Mouse (Mus musculus) yolk sac, embryonic 10.5 days (tissue): ENCODE data around the gene Chst1.

Source experiments
- DNase-seq: peaks from one replicate; pipeline ENCODE4 v3.0.0-alpha.2; 2017; ENCODE audit warnings: low spot score

Gene Chst1

DNA sequence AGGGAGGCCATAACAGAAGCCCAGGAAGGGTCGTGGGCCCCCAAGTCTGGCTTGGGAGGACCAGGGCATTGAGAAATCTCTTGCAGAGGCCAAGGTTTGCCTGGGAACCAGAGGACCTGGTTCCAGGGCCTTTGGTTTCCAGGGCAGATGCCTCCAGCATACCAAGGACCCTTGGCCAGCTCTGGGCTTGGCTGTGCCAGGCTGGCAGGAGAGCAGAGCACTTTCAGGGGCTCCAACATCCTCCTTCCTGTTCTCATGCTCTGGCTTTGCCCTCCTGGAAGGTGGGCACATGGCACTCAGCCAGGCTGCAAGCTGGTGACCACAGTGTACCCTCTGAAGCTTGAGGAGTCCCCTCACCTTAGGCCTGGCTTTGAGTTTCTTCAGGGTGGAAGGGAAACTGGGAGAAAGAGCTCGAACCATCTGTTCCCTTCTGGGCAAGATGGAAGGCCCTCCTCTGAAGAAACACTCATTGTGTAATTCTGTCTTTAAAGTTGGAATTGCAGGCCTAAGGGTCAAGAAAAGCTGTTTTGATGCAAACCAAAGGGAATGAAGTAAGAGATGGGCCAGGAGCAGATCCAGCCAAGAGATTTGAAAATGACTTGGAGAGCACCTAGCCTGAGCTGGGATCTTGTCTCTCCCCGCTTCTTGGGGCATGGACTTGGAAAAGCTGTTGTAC lies 10.3 kb downstream of the Chst1 start:
- DNase-seq = no peak

DNA sequence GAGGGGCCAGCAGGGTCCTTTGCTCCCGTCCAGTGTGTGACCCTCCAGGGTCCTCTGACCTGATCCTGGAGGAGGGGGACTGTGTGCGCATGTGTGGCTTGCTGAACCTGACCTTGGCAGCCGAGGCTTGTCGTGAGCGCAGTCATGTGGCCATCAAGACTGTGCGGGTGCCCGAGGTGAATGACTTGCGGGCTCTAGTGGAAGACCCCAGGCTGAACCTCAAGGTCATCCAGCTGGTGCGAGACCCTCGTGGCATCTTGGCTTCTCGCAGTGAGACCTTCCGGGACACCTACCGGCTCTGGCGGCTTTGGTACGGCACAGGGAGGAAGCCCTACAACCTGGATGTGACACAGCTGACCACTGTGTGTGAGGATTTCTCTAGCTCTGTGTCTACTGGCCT lies 14.1 kb downstream of the Chst1 start:
- no peak for DNase-seq

GRCm38 (mm10) chr2:92614106-92614505 lies 14.6 kb downstream of the Chst1 start:
- no peak for DNase-seq

DNA sequence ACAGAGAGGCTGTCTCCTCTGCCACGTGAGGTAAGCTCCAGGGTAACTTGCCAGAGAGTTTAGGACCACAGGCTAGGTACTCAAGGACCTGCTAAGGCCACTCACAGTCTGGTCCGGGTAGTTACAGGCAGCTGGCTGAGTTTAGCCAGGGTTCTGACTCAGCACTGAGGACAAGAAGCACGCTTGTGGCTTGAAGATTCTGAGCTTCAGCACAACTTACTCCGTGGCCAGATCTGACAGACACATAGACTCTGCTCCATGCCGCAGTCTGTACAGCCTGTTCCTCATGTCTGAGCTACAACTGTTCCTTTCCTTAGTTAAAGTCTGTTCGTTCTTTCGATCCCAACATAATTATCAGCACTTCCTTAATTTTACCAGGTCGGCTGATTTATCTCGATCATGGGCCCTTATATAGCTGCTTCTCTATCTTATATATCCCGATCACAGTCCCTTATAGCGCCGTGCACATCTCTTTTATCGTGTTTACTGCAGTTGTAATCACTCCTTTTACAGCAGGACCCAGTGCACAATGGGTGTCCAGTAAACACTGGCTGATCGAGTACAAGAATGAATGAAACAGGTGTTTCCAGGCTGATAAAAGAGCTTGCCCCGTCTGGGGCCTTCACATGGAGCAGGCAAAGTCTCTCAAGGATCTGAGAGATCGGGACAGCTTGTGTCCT lies 17.7 kb downstream of the Chst1 start:
- no peak for DNase-seq

DNA sequence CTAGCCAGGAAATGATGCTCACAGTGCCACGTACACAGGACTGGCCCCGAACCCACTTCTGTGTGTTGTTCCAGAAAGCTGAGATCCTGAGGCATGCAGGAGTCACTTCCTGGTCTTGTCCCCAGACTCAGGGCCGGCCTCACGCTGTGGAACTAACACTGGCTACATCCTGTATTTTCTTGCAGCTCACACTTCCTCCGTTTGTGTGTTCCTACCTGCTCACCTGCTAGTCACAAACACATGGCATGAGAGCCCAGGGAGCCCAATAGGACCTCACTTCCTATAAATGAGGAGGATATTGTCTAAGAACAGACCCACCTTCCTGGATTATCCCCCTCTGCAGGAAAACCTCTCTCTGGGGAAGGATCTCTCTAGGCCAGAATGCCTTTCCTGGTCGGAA lies 18.5 kb downstream of the Chst1 start:
- DNase-seq = no peak

DNA sequence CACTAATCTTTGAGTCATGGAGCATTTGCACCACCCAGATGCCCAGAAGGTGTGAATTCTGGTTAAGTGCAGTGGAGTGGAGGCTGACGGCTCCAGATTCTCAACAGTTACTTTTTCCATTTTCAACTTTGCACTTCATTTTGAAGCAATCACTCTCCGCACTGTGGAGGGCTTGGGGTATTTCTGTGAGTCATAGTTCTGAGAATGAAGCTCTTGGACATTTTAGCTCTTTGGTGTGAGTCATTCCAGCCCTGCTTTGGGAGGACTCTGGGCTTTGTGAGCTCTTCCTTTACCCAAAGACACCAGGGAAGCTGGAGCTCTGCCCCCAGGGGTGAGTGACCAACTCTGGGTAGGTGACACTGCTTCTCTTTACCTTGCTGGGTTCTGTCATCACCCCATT lies 28.1 kb downstream of the Chst1 start:
- DNase-seq = no peak

GRCm38 (mm10) chr2:92630799-92631198 lies 31.3 kb downstream of the Chst1 start:
- no peak for DNase-seq

DNA sequence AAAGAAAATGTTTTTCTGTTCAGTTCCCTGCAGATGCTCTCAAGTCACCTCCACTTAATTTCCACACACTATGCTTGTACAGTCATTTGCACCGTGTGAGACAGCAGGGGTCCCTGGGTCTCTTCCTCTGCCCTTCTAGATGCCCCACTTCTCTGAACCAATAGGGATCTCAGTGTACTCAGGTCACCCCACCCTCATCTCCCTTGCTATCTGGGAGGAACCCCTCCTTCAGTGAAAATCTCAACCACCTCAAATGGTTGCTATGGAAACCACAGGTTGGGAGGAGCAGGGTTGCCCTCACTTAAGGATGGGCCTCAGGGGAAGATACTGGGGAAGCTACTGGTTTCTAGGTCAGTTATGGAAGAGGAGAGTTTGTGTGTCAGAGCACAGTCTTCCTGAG lies 32.5 kb downstream of the Chst1 start:
- no peak for DNase-seq

- DNase-seq = peak; percentile 31
These were observed 41.0 kb downstream of the Chst1 start for GRCm38 (mm10) chr2:92640555-92640954.

- peak; percentile 62 for DNase-seq
These were observed 46.0 kb downstream of the Chst1 start for GRCm38 (mm10) chr2:92645282-92646037.

DNA sequence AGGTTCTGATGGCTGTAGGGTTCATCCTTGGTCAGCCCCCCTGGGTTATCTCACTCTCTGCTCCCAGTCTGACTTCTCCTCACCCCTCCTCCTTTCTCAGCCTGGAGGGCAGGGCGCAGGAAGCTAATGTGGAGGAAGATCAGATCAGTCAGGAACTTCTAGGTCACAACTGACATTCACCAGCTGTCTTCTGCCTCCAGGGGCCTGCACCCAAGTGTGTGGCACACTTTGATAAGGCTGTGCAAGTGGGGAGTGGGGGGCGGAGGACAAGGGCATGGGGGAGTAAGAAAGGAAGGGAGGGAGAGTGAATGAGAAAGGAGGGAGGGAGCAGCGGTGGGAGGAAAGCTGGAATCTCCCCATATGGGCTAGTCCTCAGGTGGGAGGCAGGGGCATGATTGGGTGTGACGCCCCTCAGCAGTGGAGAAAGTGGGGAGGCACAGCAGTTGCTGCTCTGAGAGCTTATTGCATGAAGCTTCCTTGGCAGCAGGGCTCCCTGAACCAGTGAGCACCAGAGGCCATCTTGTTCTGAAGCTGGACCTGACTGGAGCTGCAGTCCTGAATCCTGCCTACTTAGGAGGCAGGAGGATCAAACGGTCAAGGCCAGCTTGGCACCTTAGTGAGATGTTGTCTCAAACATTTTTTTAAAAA lies 49.8 kb downstream of the Chst1 start:
- no peak for DNase-seq

GRCm38 (mm10) chr2:92650428-92650827 lies 50.9 kb downstream of the Chst1 start:
- no peak for DNase-seq

- DNase-seq = no peak
These were observed 51.8 kb downstream of the Chst1 start for GRCm38 (mm10) chr2:92651294-92651816.

DNA sequence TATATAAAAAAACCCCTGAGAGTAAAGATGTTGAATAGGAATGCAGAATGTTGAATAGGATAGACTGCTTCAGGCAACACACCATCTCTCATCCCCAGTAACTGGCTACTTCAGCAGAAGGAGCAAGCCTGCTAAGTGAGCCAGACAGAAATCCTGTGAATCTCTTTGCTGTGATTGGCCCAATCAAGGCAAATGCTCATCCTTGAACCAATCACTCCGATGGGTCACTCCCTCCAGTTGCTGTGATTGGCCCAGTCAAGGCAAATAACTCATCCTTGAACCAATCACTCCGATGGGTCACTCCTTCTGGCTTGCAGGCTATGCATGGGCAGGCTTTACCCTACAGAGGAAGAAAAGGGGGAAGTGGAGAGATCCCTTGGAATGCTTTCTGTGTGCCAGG lies 57.7 kb downstream of the Chst1 start:
- no peak for DNase-seq

- DNase-seq = no peak
These were observed 59.0 kb downstream of the Chst1 start for GRCm38 (mm10) chr2:92658293-92659150.

DNA sequence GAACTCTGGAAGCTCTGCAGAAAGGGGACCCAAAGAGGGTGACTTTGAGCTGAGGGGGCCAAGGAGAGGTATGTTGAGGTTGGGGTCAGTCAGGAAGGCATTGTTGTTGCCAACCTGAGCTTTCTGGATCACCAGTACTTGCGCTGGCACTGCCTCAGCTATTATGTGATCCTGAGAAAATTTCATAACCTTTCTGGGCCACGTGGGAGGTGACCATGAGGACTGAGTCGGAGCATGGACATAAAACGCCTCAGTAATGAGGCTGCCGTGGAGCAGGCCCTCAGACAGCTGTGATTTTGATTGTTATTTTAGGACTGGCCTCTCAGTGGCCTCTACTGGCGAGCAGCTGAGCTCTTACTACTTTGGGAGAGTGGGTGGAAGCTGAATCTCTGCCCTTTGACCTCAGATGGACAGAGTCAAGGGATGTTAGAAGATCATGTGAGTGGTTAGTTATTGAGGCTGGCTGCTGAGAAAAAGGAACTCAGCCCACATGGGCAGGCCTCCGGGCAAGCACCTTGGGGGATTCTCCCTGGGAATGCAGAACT lies 60.1 kb downstream of the Chst1 start:
- DNase-seq = no peak

GRCm38 (mm10) chr2:92662534-92663068 lies 63.1 kb downstream of the Chst1 start:
- no peak for DNase-seq
